8 mouse cellular contexts compared by ENCODE assay signal in genomic region chr1:155093145-155093791, GRCm38 (mm10). TPM values are rescaled to one million over a fixed set of nuclear protein-coding genes. Genes with fewer than 3 reads are reported as not detected.
A peak's percentile ranks its signal among the peaks of the same experiment; 100 is the strongest.
DNase-seq lines count a peak whose midpoint lies in the region; ATAC-seq and TF ChIP-seq lines count a peak whose summit lies in the region.

No protein-coding gene starts in this region.

- H3K9ac ChIP-seq in neural tube, embryonic 12.5 days = no peak overlapping the region
- H3K9ac ChIP-seq in kidney, postnatal 0 days (ENCODE audit: low read depth, low read length) = no peak overlapping the region

- TF ChIP-seq CTCF in kidney, postnatal 0 days (IDR thresholded peaks at IDR 0.05; ENCODE audit: low read depth) = no peak
- no peak for TF ChIP-seq CTCF in olfactory bulb, adult 2 months (IDR thresholded peaks at IDR 0.05; ENCODE audit: insufficient read depth, low read depth, low read length)

- H3K36me3 ChIP-seq in neural tube, embryonic 12.5 days = no peaks in the 10 kb centered on the region
- H3K36me3 ChIP-seq in kidney, postnatal 0 days (ENCODE audit: insufficient read depth, low read length) = no peaks in the 10 kb centered on the region

- 0 out of 2 replicates have a peak, but pooled peaks have one; percentile 14 for ATAC-seq in neural tube, embryonic 12.5 days (ENCODE audit: low FRiP score, low read depth)
- ATAC-seq in kidney, postnatal 0 days (replicated peaks; ENCODE audit: low FRiP score, low read depth) = peak; percentile 51
- no peak for ATAC-seq in megakaryocyte-erythroid progenitor cell, adult 5-6 weeks (replicated peaks; ENCODE audit: low FRiP score, low TSS enrichment, poor library complexity, severe bottlenecking)

- H3K9me3 ChIP-seq in neural tube, embryonic 12.5 days = no peaks in the 10 kb centered on the region
- H3K9me3 ChIP-seq in kidney, postnatal 0 days (replicated peaks; ENCODE audit: low read length) = no peaks in the 10 kb centered on the region

- H3K27ac ChIP-seq in neural tube, embryonic 12.5 days = no peak overlapping the region
- H3K27ac ChIP-seq in kidney, postnatal 0 days = peak overlapping the region; percentile 70
- H3K27ac ChIP-seq in olfactory bulb, adult 2 months (ENCODE audit: insufficient read depth, low read depth, low read length) = peak overlapping the region; percentile 15; the same call in 1 of the 2 replicates

- no peak for TF ChIP-seq POLR2A in olfactory bulb, adult 2 months (IDR thresholded peaks at IDR 0.05; ENCODE audit: insufficient read depth, low read depth, low read length)

- 35% methylated on average over 4 of the region's 4 CpGs for WGBS in neural tube, embryonic 12.5 days
- 42% methylated on average over 4 of the region's 4 CpGs for WGBS in kidney, postnatal 0 days
- 42% methylated on average over 4 of the region's 4 CpGs for WGBS in olfactory bulb, adult 2 months

- no peak overlapping the region for H3K4me3 ChIP-seq in neural tube, embryonic 12.5 days
- no peak overlapping the region for H3K4me3 ChIP-seq in kidney, postnatal 0 days (replicated peaks; ENCODE audit: low read depth, low read length)
- H3K4me3 ChIP-seq in olfactory bulb, adult 2 months (ENCODE audit: insufficient read depth, low read depth, low read length) = no peak overlapping the region

- H3K27me3 ChIP-seq in neural tube, embryonic 12.5 days (replicated peaks) = no peaks in the 10 kb centered on the region
- H3K27me3 ChIP-seq in kidney, postnatal 0 days (ENCODE audit: insufficient read depth, low read length) = no peaks in the 10 kb centered on the region

- no peak overlapping the region for H3K4me2 ChIP-seq in neural tube, embryonic 12.5 days (replicated peaks)
- H3K4me2 ChIP-seq in kidney, postnatal 0 days (ENCODE audit: low read length) = no peak overlapping the region

- no peak for DNase-seq in neural tube, embryonic 10.5 days (ENCODE audit: extremely low spot score, low spot score)
- peak; percentile 70 to 74 for DNase-seq in heart, adult 9 months (ENCODE audit: low spot score in 2 of 2)
- DNase-seq in kidney, postnatal 0 days (ENCODE audit: low spot score) = peak; percentile 95
- no peak for DNase-seq in left cerebral cortex, adult 11 months (ENCODE audit: low spot score)
- DNase-seq in right cerebral cortex, postnatal 10 days (ENCODE audit: low spot score in 2 of 2) = no peak

- peaks cover 36% of the 10 kb centered on the region for H3K4me1 ChIP-seq in neural tube, embryonic 12.5 days
- H3K4me1 ChIP-seq in kidney, postnatal 0 days (replicated peaks; ENCODE audit: insufficient read depth, low read length) = peaks cover 33% of the 10 kb centered on the region
- H3K4me1 ChIP-seq in olfactory bulb, adult 2 months (ENCODE audit: control insufficient read depth, insufficient read depth, low read length) = peaks cover 33% of the 10 kb centered on the region

RNA-seq across cellular contexts. Expression of gene Ier5, which starts 6.2 kb away (rescaled TPM):
- polyA plus RNA-seq in neural tube, embryonic 12.5 days (2016; fragmentation: Nextera tagmentation; extraction: Ambion mirVana) = 18.9 and 23.2 TPM in 2 replicates
- 8.0 and 11.4 TPM in 2 replicates for polyA plus RNA-seq in kidney, postnatal 0 days (2015; fragmentation: Nextera tagmentation; extraction: Ambion mirVana)
- not detected in 2 replicates for polyA plus RNA-seq in olfactory bulb, adult 2 months (2012; ENCODE audit: insufficient read depth, insufficient read length, low replicate concordance, missing spikeins)
- 5.7 and 7.1 TPM in 2 replicates for total RNA-seq in megakaryocyte-erythroid progenitor cell, adult 5-6 weeks (2014; fragmentation: Nextera tagmentation)
- 7.5 and 12.7 TPM in 2 replicates for total RNA-seq in megakaryocyte-erythroid progenitor cell, adult 5-6 weeks (2017)

RNA-seq across cellular contexts. Expression of gene Mr1, which starts 53.3 kb away (rescaled TPM):
- 0.76 and 1.0 TPM in 2 replicates for polyA plus RNA-seq in neural tube, embryonic 12.5 days (2016; fragmentation: Nextera tagmentation; extraction: Ambion mirVana)
- 7.4 and 7.9 TPM in 2 replicates for polyA plus RNA-seq in kidney, postnatal 0 days (2015; fragmentation: Nextera tagmentation; extraction: Ambion mirVana)
- polyA plus RNA-seq in olfactory bulb, adult 2 months (2012; ENCODE audit: insufficient read depth, insufficient read length, low replicate concordance, missing spikeins) = not detected in 2 replicates
- total RNA-seq in megakaryocyte-erythroid progenitor cell, adult 5-6 weeks (2014; fragmentation: Nextera tagmentation) = 6.1 and 7.8 TPM in 2 replicates
- total RNA-seq in megakaryocyte-erythroid progenitor cell, adult 5-6 weeks (2017) = 6.2 and 7.7 TPM in 2 replicates

Comparison
In these comparisons a context has a peak if more than half of its experiments do, and no peak if none do; other contexts are left out.
1. DNase-seq: peak in heart, adult 9 months (2 of 2) and kidney, postnatal 0 days (single experiment); none in neural tube, embryonic 10.5 days (single experiment), left cerebral cortex, adult 11 months (single experiment) and right cerebral cortex, postnatal 10 days (0 of 2).